Mouse (Mus musculus) liver, adult 2 months (tissue): ENCODE results near the gene Auts2.
A peak's percentile ranks its signal among the peaks of the same experiment; 100 is the strongest.

Source experiments
- CTCF ChIP-seq: fragments of 200-500 bp; IDR thresholded peaks from 2 replicates; pipeline ENCODE4 v1.5.1; 2011; ENCODE audit warnings: low read depth, low read length, control low read depth
- POLR2A ChIP-seq: fragments of 200-500 bp; IDR thresholded peaks from 2 replicates; pipeline ENCODE4 v1.6.1; 2011; ENCODE audit warnings: low read length, control low read depth; ENCODE audit not compliant: insufficient read depth; ENCODE audit errors: extremely low read depth

DNA sequence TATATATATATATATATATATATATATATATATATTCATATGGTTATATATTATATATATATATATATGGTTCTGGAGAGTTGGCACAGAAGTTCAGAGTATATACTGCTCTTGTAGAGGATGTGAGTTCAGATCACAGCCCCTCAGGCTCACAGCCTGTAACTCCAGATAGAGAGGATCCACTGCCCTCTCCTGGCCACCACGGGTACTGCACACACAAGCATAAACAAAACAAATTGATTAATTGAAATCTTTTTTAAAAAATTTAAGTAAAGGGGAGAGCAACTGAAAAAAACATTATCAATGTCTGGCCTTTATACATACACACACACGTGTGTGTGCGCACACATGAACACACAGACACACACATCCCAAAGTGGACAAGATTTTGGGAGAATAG, 1120.4 kb downstream of the Auts2 start:
- TF ChIP-seq POLR2A: no peak
- peak; percentile 40; the same call in 1 of the 2 replicates for TF ChIP-seq CTCF
